Mouse (Mus musculus) adrenal gland, postnatal 36 days (tissue): Measurements from ENCODE around the gene Cartpt. TPM values are rescaled to one million over a fixed set of nuclear protein-coding genes. Genes with fewer than 3 reads are reported as not detected.
A peak's percentile ranks its signal among the peaks of the same experiment; 100 is the strongest.
"Not testable (repeated sequence)": the region's sequence is repeated elsewhere in the genome, so short reads cannot be mapped to it uniquely, and the experiment has no call there.

ENCODE experiments used
- DNase-seq, 2 experiments: peaks; one replicate each; pipeline ENCODE4 v3.0.0; 2021; ENCODE audit warnings: mixed read lengths in 1 of 2
- long read RNA-seq, 2 experiments: library from polyadenylated mRNA; stranded (forward); transcript quantifications; one replicate each; pipeline ENCODE4 v2.0.0; 2021; ENCODE audit warnings: borderline sequencing depth in 2 of 2
- total RNA-seq, 2 experiments: library from RNA; stranded (reverse); gene quantifications; 2 replicates each; pipeline ENCODE4 v1.2.3; 2021

Cartpt gene
- 1 to 10 TPM; 6.0 to 6.2 TPM for total RNA-seq
- long read RNA-seq, experiment 1, transcript Cartpt-202 (3 exons, 1,238 nt) = major isoform, 13 of 16 reads
- long read RNA-seq, experiment 1, partial matches to known transcripts = 0 of 16 reads
- long read RNA-seq, experiment 1, other reads (novel, unspliced or antisense) = 1 of 16 reads
- long read RNA-seq, experiment 2, transcript Cartpt-202 (3 exons, 1,238 nt) = major isoform, 12 of 16 reads
- long read RNA-seq, experiment 2, partial matches to known transcripts = 1 of 16 reads
- long read RNA-seq, experiment 2, other reads (novel, unspliced or antisense) = 0 of 16 reads

DNA sequence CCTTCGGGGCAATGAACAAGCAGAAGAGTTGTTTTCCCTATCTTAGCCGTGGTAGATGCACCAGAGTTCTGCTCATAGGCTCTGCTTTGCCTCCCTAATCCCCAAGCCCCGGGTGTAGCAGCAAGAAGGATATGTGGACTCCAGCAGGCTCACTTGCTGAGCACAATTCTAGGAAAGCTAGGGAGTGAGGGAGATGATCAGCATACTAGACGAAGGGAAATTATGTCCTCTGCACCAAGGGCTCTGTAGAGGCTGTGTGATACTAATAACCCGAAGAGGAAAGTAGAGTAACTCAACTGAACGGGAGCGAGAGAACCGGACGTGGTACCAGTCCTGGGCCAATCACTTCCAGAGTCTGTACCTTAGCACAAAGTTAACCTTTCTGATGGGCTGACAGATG, at the start of gene Cartpt:
Gene Cartpt, minus strand, starts transcription at position 127 of the 400 bp plus-strand sequence.
- no peak for DNase-seq

DNA sequence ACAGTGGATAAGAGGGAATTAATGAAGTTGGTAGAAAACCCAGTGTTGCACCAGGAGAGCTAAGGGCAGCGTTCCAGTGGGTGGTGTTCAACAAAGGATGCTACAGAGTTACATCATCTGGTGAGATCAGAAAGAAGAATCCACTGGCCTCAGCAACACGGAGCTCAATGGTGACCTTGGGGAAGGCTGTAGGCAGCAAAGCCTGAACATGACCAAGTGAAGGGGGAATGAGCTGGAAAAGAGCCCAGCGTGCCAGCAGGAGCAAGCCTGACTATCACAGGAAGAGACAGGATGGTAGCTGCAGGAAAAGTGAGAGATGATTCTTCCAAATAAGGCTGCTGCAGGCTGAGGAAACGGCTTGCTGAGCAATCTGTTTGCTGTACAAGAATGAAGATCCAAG, 46.5 kb upstream of the Cartpt start:
- DNase-seq = peak; percentile 17 to 59

DNA sequence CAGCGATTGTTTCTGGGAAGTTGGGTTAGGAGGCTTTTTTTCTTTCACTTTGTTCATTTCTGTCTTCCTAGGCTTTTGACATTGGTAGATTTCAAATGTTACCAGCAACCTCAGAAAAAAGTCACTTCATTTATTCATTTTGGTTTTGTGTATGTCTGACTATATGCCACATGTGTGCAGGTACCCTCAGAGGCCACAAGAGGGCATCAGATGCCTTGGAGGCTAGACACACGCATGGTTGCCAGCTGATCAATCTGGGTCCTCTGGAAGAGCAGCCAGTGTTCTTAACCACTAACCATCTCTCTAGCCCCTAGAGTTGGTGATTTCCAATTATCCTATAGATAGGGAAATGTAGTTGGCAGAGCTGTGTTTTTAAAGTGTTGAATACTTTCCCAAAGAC, 42.6 kb upstream of the Cartpt start:
- no peak for DNase-seq

DNA sequence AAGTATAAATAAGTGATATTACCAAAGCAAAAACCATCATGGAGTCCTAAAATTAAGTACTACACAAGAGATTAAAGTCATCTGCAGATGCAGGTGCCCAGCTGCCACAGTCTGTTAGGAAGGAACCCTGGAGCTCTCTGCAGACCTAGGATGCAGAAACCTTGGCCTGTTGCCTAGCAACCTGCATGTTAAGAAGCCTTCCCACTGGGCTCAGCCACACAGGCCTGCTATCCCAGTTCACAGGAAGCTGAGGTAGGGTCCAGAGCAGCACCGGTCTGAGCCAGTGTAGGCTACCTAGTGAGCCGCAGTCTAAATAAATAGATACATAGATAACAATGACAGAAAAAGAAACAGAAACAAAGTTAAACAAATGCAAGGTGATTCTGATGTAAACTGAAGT, 39.7 kb upstream of the Cartpt start:
- DNase-seq = peak in 1 of 2 experiments; percentile 7

DNA sequence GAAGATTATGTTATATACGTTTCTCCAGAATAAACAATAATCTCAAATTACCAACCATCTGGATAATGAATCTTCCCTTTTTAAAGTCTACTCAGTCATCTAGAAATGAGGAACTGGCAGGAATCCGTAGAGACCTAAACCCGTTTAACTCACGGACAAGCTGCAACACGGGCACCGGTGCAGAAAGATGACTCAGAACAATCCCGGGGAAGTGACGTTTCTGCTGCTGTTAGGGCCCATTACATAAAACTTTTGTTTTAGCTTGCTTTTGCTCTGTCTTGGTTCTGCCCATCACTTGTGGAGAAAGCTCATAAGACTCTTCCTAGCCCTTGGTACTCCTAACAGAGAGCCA, 38.4 kb upstream of the Cartpt start:
- DNase-seq = no peak

DNA sequence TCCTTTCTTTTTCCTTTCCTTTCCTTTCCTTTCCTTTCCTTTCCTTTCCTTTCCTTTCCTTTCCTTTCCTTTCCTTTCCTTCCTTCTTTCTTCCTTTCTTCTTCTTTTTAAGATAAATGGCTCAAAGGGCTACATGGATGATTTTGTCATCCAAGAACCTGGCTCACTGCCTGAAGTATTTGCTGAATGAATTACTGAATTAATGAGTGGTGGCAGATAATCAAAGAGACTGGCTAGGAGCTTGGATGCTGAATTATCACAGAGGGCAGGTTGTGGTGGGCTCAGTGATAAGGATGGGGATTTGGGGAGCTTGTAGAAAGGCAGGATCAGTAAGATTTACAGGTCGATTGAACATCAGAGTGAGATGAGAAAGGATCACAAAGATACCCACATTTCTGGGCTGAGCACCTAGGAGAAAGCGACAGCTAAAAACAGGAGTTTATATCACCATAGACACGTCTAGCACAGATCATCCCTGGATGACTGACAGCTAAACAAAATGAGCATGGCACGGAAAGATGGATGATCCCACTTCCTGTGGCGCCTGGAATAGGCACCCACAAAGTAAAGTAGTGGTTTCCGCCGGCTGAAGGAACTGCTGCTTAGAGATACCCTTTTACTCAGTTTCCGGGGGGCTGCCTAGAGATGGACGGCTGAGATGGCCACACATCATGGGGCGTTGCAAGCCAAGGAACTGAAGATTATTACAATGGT, 37.9 kb upstream of the Cartpt start:
- DNase-seq = no peak

DNA sequence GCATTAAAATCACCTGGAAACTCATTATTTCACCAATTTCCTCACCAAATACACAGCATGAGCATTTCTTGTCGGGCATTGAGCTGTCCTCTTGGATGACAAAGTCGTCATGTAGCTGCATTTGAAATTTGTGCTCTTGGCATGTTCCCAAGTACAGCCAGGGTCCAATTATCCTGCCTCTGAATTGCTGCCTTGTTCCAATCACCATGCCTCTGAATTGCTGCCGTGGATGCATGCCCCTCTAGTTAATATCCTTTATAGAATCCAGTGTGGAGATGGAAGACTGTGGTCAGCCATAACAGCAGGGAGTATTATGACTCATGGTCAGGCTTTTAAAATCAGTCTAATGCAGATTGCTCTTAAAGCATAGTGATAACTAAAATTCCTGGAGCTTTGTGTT, 36.9 kb upstream of the Cartpt start:
- no peak for DNase-seq

DNA sequence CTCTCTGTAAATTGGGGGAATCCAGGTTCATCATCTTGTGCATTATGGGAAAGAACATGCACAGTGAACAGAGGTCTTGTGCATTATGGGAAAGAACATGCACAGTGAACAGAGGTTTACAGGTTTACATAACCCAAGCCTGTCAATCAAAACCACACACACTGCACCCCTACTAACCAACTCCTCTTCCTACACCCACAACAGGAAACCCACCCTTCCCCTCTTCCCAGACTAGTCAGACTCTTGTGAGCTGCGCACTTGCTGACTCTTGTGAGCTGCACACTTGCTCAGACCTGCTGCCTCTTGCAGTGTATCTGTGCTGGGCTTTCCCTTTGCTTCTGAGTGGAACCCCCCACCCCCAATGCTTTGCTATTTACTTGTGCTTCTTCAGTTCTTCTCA, 31.5 kb upstream of the Cartpt start:
- no peak for DNase-seq

DNA sequence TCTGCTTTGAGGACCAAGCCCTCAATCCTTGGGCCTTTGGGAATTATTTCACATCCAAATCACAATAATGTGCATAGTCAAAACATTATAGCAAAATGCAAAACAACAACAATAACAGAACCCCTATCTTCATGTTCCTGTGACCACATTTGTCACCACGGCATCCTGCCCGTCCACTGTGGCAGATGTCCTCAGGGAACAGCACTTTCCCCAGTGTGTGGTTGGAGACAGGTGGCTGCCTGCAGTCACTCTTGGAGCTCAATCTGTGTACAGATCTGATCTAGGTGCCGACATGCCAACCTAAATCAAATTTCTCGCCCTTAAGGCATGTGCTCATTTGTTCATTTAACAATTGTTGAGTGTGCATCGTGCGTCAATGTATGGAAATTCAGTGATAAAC, 30.6 kb upstream of the Cartpt start:
- DNase-seq = no peak

DNA sequence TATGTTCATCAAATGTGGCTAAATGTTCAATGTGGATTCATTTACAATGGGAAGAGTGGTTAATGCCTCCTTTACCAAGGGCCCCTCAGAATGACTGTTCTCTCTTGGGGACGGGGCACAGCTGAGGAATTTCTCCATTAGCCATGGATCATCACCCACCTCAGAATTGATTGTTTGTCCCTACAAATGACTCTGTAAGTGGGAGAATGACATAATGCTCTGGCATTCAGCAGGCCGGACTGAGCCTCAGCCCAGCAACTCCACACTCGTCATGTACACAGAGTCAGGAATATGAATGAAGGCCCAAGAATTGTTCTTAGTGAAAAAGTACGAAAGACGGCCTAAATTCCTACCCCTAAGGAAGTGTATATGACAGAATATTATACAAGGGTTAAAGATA, 25.4 kb upstream of the Cartpt start:
- DNase-seq = no peak

DNA sequence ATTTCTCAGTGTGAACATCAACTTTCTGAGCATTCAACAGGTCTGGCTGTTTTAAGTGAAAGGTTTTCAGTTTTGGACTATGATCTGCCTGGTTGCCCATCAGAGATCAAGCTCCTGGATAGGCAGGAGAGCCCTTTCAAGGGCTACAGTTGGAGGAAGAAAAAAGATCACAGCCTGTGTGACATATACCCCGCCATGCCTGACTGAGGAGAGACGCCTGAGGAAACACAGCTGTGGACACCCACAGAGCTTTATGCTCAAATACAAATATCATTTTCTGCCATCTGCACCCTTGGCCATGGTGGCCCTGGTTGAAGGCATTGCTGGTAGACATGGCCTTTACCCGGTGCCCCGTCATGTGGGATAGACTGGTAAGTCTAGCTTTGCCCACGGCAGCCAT, 14.7 kb upstream of the Cartpt start:
- DNase-seq = no peak

DNA sequence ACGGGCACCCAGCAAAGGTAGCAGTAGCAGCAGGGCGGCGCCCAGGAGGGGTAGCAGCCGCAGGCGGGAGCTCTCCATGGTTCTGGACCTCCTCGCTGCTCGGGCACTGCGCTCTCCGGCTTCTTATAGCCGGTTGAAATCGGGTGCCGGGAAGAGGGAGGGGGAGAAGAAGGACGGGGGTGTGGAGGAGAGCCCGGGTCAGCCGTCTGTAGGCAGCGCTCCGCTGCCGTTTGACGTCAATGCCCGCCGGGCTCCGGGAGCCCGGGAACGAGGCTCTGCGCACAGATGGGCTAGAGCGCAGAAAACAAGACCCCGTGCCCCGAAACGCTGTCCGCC, 366 bp downstream of the Cartpt start:
- DNase-seq = peak; percentile 62 to 80

DNA sequence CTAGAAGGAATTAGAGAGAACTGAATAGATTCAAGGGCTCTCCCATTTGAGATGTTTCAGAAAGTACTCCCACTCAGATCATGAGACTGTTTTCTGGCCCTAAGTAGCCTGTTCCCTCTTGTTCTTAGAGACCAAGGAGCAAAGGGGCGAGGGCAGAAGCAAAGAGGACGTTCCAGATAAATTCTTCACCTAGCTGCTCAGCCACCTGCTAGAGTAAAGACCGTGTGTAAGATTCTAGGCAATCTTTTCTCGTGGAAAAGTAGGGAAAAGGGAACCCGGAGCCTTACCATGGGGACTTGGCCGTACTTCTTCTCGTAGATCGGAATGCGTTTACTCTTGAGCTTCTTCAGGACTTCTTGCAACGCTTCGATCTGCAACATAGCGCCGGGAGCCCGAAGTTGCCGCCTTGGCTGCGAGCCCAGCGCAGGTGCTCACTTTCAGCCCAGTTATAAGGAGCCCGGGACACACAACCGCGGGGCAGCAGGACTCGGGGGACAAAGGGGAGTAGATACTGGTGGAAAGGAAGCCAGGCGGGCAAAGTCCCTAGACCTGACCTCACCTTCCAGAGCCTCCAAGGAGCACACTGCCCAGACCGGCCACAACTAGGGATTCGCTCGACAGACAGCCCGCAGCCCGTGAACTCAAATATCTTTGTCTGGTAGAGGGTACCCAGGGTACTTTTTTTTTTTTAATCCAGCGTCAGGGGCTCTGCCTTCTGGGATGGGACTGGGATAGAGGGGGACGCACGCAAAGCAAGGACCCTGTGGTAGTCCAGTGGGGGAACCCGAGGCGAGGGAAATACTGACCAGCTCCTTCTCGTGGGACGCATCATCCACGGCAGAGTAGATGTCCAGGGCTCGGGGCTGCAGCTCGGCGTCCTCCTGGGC, 978 bp downstream of the Cartpt start:
- no peak for DNase-seq

DNA sequence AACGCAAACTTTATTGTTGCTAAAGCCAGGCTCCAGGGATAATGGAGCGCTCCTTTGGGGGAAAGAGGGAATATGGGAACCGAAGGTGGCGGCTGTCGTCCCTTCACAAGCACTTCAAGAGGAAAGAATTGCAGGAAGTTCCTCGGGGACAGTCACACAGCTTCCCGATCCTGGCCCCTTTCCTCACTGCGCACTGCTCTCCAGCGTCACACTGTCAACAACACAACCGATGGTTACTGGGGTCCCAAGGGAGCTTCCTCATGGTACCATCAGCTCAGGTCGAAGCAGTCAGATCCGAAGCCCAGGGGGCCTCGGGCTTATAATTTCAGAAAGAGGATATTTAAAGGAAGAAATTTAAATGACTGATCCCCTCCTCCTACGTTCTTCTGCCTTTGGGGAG, 2.1 kb downstream of the Cartpt start:
- no peak for DNase-seq

DNA sequence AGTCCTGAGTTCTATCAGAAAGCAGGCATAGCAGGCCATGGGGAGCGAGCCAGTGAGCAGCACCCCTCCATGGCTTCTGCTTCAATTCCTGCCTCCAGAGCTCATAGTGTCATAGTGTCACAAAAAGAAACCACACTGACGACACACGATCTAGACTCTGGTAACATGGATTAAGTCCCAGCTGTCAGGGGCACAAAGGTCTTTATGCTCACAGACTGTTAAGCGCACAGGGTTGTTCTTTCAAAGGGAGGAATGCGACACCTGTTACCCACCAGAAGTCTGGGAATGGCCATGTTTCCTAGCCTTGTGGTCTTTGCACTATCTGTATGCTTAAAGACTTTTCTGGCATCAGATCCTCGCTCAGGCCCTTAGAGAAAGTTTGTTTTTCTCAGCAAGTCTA, 15.3 kb downstream of the Cartpt start:
- no peak for DNase-seq

DNA sequence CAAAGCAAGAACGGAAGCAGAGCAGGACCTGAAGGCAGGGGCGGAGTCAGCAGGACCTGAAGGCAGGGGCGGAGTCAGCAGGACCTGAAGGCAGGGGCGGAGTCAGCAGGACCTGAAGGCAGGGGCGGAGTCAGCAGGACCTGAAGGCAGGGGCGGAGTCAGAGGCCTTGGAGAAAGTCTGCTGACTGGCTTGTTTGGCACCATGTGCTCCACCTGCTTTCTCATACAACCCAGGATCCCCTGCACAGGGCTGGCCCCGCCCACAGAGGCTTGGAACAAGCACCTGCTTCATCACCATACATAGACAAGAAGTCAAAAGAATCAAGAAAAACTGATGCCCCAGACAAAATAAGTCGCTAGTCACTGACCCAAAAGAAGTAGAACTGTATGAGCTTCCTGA, 19.1 kb downstream of the Cartpt start:
- not testable (repeated sequence) for DNase-seq

DNA sequence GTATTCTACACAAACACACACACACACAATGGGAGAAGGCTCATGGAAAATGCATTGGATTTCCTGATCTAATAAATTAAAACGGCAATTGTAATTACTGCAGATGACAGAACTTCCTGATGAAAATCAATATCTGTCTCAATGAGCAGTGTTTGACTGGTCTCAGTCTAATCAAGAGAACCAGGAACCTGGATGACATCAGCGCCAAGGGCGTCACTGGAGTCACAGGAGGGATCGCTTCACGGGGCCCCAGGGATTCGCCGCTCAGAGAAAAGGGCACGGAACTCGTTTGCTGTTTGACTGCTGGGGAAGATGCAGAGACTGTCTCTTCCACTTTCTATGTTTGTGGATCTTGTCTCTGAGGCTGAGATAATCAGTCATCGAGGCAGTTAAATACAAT, 21.2 kb downstream of the Cartpt start:
- DNase-seq = no peak

DNA sequence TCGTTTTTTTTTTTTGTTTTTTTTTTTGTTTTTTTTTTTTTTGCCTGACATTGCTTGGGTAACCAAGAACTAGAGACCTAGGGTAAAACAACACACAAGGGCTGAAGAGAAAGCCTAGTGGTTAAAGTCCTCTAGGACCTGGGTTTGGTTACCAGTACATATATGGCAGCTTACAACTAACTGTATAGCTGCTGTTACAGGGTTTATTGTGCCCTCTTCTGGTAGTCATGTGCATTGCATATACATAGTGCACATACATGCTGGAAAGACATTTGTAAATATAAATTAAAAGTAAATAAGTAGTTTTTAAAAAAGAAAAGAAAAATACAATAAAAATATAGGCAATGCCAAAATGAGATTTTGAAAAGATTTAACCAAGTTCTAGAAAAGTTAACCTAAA, 28.8 kb downstream of the Cartpt start:
- no peak for DNase-seq

DNA sequence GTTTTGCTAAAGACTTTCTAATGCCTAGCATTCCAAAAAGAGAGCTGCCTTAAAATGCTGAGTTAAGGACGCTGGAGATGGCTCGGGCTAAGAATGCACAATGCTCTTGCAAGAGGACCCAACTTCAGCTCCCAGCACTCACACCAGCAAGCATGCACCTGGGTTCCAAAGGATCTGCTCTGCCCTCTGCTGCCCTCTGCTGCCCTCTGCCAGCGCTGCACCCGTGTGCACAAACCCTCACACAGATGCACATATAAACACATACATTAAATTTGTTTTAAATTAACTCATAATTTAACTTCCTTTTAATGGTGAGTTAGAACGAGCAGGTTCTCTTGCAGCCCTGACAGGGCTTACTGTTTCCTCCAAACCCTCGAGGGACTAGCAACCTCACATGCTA, 32.5 kb downstream of the Cartpt start:
- no peak for DNase-seq

DNA sequence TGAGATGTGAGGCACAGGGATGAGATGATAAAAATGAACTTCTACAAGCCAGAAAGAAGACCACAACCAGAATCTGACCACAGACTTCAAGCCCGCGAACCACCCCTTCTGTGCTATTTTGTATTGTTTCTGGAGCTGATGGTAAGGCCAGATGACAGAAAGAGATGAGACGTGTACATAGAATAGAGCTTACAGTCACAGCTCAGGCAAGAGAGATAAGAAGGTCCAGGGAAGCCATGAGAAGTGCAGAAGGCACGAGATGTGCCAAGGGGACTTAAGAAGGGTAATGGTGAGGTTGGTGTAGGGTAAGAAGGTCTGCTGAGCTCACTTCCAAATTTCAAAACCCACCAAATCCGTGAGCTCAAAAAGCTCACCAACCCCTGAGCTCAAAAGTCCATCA, 36.6 kb downstream of the Cartpt start:
- DNase-seq = no peak

DNA sequence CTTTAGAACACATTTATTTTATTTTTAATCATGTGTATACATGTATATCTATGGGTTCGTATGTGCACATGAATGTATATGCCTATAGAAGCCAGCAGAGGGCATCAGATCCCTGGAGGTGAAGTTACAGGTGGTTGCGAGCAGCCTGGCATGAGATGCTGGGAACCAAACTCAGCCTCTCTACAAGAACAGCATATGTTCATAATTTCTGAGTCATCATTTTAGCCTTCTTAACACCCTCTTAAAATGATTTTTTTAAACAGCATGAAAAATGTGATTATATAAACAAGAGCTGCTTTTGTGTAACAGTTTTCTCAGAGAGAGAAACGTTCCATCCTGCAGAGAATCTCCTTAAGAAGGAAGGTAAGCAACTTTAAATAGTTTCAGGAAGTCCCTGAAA, 40.2 kb downstream of the Cartpt start:
- DNase-seq = no peak

DNA sequence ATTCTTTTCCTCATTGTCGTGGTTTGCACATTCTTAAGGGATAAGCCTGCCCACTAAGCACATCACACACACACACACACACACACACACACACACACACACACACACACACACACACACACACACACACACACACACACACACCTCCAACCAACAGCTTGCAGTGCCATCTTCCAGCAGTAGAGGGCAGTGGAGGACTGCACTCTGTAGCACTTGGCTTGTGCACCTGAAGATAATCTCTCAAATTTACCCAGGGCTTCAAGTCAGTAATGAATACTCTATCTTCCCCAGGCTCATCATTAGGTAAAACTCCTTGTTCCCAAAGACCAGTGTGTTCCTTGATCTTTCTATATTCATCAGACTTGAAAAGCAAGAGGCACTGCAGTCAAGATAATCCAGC, 41.8 kb downstream of the Cartpt start:
- peak; percentile 27 to 43 for DNase-seq

DNA sequence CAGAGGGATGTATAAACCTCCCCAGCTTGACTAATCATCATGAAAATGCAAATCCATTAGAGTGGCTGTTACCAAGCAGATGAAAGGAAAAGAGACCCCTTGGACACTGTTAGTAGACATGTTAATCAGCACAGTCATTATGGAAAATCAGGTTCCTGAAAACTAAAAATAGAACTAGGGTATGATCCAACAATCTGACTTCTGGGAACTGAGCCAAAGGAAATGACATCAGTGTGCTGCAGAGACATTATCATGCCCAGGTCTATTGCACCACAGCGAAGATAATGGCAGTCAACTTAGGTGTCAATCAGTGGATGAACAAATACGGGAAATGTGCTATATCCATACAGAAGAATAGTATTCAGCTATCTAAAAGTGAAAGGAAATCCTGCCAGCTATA, 43.0 kb downstream of the Cartpt start:
- DNase-seq = no peak
